Mouse (Mus musculus): Measurements from ENCODE around the gene Nlk.

DNA sequence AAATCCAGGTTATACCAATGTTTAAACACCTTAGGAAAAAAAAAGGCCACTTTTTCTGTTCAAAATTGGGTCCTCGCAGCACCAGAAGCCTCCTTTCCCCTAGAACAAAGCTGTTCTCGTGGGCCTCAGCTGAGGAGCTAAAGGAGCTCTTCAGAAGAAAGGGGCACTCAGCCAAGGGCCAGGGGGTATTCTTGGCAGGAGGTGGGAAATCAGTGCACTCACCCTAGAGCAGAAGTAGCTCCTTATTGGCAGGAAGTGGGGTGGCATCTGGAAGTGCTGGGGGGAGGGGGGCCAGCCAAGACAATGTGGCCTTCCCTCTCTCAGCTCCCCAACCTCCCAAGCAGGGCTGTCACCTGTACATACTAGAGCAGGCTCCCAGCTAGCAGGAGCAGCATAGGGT is 172.3 kb downstream of the Nlk start:
- no peak for TF ChIP-seq POLR2A (IDR thresholded peaks at IDR 0.05; ENCODE audit: insufficient read length, low read depth)
- no peak for TF ChIP-seq MAX (IDR thresholded peaks at IDR 0.05; ENCODE audit: low read depth)
- TF ChIP-seq MYOD1 (IDR thresholded peaks at IDR 0.05; ENCODE audit: control insufficient read depth in 1 of 3, insufficient read length in 2 of 3, low read depth in 2 of 3): no peak
- TF ChIP-seq POLR2AphosphoS2 (IDR thresholded peaks at IDR 0.05; ENCODE audit: insufficient read length, low read depth): peak; percentile 60
- TF ChIP-seq USF1 (IDR thresholded peaks at IDR 0.05; ENCODE audit: low read depth): no peak
- no peak for TF ChIP-seq E2F4 (IDR thresholded peaks at IDR 0.05; ENCODE audit: insufficient read depth)
- TF ChIP-seq SRF (IDR thresholded peaks at IDR 0.05; ENCODE audit: control insufficient read depth, insufficient read length, low read depth): no peak
- no peak for TF ChIP-seq TCF12 (IDR thresholded peaks at IDR 0.05; ENCODE audit: insufficient read depth, poor library complexity, severe bottlenecking)
- TF ChIP-seq TCF3 (IDR thresholded peaks at IDR 0.05; ENCODE audit: insufficient read length, low read depth): no peak
- no peak for TF ChIP-seq CEBPB (IDR thresholded peaks at IDR 0.05; ENCODE audit: insufficient read depth, poor library complexity, severe bottlenecking)
